Mouse (Mus musculus) heart, adult 10 weeks (tissue): ENCODE measurements around the gene Zfp800. TPM values are rescaled to one million over a fixed set of nuclear protein-coding genes. Genes with fewer than 3 reads are reported as not detected.

Source experiments
- polyA plus RNA-seq: library from polyadenylated mRNA; stranded (reverse); fragments of 350-450 nt; fragmentation: Illumina TruSeq; extraction: RNeasy Lipid Tissue Mini Kit (QIAGEN cat#74804); gene quantifications from one replicate; pipeline ENCODE4 v1.2.3, GENCODE M21; 2014; ENCODE audit warnings: low read depth, low replicate concordance

The Zfp800 gene
- polyA plus RNA-seq = 8.5 TPM

GRCm38 (mm10) chr6:28397681-28398203 lies at the start of gene Zfp800:
Zfp800 (minus strand) TSS chr6:28398005.

GRCm38 (mm10) chr6:28428290-28428689 lies 30.5 kb upstream of the Zfp800 start, which contains the start of gene Gcc1:
Gcc1 (minus strand) TSS chr6:28428390.

GRCm38 (mm10) chr6:28427096-28427839 lies 29.5 kb upstream of the Zfp800 start, which contains the start of gene Fscn3:
Fscn3 (plus strand) TSS chr6:28427789.

GRCm38 (mm10) chr6:28423313-28423712 lies 25.5 kb upstream of the Zfp800 start, which contains the start of gene Arf5:
Arf5 (plus strand) TSS chr6:28423560.

Other genes with a start within 250 kb of the Zfp800 start
- gene Arf5, start 25.6 kb upstream of the Zfp800 start, polyA plus RNA-seq = 95.5 TPM
- not detected for gene Fscn3, start 29.8 kb upstream of the Zfp800 start, polyA plus RNA-seq
- gene Gcc1, start 30.4 kb upstream of the Zfp800 start, polyA plus RNA-seq = 11.0 TPM
- not detected for gene Pax4, start 51.3 kb upstream of the Zfp800 start, polyA plus RNA-seq
- gene Snd1, start 77.1 kb upstream of the Zfp800 start, polyA plus RNA-seq = 40.2 TPM